Mouse (Mus musculus): ENCODE data around the gene Gm8138. TPM values are rescaled to one million over a fixed set of nuclear protein-coding genes. Genes with fewer than 3 reads are reported as not detected.
"Not testable (repeated sequence)": the region's sequence is repeated elsewhere in the genome, so short reads cannot be mapped to it uniquely, and the experiment has no call there.

The Gm8138 gene
- total RNA-seq (2021): not detected
- long read RNA-seq: 0 reads

GRCm38 (mm10) chr14:43416250-43416649 is at the start of gene Gm8138:
Gene Gm8138, minus strand, starts transcription at chr14:43416350.
- DNase-seq (ENCODE audit: low spot score in 2 of 2): not testable (repeated sequence)

- peak in 1 of 2 experiments; percentile 8 for DNase-seq (ENCODE audit: low spot score in 2 of 2)
These were observed 54.4 kb downstream of the Gm8138 start for GRCm38 (mm10) chr14:43361713-43362112.

Other genes starting within 250 kb of the Gm8138 start
- under 1 TPM in 1 of 2 experiments, not detected in 1; 0.23 TPM for gene Gm7233, start 236.5 kb downstream of the Gm8138 start, total RNA-seq (2021)
- gene Gm8122, start 181.0 kb downstream of the Gm8138 start, total RNA-seq (2021): not detected
- gene Gm8126, start 157.7 kb downstream of the Gm8138 start, total RNA-seq (2021): not detected
- not detected for gene Gm9732, start 141.3 kb downstream of the Gm8138 start, total RNA-seq (2021)
- not detected for gene Gm8127, start 122.5 kb downstream of the Gm8138 start, total RNA-seq (2021)
- under 1 TPM in 1 of 2 experiments, not detected in 1; 0.61 TPM for gene 1700001F09Rik, start 68.5 kb downstream of the Gm8138 start, total RNA-seq (2021)
- not detected for gene Gm5799, start 127.2 kb upstream of the Gm8138 start, total RNA-seq (2021)
- gene Gm17654, start 162.8 kb upstream of the Gm8138 start, total RNA-seq (2021): not detected
- gene Gm10375, start 191.7 kb upstream of the Gm8138 start, total RNA-seq (2021): not detected